Mouse (Mus musculus): ENCODE data around the gene Hist1h1d.
A peak's percentile ranks its signal among the peaks of the same experiment; 100 is the strongest.

Gene Hist1h1d

GRCm38 (mm10) chr13:23593051-23593770, 40.1 kb downstream of the Hist1h1d start:
- no peak for DNase-seq

DNA sequence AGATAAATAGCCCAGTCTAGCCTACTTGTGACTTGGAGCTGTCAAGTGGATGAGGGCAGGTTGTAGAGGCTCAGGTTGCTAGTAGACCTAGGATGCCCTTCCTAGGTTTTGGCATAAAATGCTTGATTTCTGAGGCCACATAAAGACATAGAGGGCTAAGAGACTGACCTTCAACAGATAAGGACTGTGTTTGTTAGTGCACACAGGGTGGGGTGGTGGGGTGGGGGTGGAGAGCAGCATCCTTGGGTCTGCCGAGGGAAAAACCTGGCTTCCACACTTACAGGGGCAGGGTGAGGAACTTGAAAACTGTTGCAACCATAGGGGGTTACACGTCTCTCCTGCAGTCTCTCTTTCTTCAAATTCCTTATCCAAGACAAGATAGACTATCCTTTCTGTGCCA, 42.1 kb downstream of the Hist1h1d start:
- DNase-seq, result no peak

DNA sequence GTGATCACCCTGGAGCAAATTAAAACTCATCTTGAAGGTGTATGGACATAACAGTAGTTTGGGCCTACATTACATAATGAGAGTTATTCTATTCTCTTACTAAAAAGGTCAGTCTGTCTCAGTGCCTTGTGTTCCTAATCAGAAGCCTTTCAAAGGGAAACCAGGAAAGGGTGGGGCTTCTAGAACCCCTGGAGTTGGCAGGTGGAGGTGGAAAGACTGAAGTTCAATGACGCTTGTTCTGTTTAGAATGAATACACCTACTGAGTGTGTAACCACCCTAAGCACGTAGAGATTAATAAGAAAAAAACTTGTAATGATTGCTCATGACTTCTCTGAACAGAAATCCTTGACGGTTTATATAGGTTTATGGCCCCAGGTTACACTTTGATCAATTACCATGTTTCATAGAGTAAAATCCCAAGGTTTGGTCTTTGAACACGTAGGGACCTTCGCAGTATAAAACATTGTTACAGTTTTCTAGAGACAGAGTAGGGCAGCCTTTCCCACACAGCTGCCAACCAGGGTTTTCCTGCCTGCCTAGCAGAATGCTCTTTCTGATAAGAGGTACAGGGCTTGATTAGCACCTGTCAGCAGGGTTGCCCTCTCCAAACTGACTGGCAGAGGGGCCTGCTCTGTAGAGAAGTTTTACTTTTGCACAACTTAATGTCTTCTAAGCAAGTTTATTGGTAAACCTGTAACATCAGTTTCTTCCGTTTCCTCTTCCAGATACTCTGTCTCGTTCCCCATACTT, 42.7 kb downstream of the Hist1h1d start:
- no peak for DNase-seq

GRCm38 (mm10) chr13:23597957-23598356, 44.9 kb downstream of the Hist1h1d start:
- peak; percentile 50 for DNase-seq

- DNase-seq, result no peak
Measured at GRCm38 (mm10) chr13:23603182-23603699, 50.2 kb downstream of the Hist1h1d start.

DNA sequence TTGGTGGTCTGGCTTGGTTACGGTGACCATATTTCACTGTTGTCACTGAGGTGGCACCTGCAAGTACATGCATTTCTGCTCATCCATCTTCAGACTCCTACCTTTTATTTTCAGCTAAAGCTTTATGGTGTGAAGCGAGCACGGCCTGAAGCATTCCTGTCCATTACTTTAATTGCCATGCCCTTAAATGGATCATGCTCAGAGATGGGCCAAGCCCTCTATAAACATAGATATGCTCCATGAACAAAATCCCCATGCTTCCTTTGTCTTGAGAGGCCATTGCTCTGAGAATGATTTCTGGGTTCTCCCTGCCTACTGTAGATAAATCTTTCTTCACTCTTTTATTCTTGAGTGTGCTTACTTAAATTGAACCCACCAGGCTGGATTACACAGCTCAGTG, 51.4 kb downstream of the Hist1h1d start:
- DNase-seq, result no peak

- DNase-seq, result no peak
Measured at GRCm38 (mm10) chr13:23605052-23605451, 52.0 kb downstream of the Hist1h1d start.

- DNase-seq, result no peak
Measured at GRCm38 (mm10) chr13:23609209-23609608, 56.1 kb downstream of the Hist1h1d start.

DNA sequence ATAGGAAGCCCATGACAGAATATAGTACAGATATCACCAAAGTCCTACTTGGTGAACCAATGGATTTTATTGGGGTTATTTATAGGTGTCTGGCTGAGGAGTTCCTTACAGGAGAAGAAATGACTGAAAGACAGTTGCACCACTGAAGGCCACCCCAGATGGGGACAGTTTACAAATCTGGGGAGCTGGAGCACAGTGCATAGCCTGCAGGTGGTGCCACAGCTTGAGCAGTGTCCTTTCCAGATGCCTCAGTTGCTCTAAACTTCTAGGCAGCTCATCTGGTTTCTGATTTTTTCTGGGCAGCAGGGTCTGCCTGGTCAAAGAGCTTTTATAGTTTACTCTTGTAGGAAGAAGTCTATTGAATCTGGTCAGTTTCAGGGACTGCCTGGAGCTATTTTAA, 56.8 kb downstream of the Hist1h1d start:
- no peak for DNase-seq
